Mouse (Mus musculus): ENCODE data around the gene Kcnip3.

Kcnip3 gene

DNA sequence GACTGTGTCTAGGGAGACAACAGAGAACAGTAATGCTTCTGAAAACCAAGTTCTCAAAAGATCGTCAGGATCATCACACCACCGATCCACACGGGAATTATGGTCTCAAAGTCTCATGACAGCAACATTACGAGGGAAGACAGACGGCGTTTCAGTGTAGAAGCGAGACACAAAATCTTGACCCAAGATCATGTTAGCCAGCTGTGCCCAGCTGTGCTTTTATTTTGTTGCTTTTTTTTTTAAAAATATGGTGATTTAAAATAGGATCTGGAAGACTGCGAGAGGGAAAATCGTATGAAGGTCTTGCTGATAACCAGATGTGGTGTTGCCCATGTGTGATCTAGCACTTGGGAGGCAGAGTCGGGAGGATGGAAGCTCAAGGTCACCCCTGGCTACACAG, 51.2 kb downstream of the Kcnip3 start:
- DNase-seq (ENCODE audit: low spot score in 2 of 2) = no peak

DNA sequence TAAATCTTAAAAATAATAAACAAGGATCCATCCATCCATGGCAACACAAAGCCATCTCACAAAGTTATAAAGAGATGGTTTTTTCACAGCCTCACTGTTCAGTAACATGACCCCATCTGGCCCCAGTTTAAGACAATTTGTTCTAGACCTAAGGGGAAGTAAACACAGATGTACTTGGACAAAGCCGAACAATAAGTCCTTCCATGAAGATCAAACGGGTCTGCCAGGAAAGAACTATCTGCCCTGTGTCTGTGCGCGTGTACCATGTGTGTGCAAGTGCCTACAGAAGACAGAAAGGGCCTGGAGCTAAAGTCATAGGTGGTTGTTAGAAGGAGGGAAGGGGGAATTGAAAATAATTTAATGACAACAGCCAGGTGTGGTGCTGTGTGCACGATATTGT, 51.7 kb downstream of the Kcnip3 start:
- no peak for DNase-seq (ENCODE audit: low spot score in 2 of 2)

DNA sequence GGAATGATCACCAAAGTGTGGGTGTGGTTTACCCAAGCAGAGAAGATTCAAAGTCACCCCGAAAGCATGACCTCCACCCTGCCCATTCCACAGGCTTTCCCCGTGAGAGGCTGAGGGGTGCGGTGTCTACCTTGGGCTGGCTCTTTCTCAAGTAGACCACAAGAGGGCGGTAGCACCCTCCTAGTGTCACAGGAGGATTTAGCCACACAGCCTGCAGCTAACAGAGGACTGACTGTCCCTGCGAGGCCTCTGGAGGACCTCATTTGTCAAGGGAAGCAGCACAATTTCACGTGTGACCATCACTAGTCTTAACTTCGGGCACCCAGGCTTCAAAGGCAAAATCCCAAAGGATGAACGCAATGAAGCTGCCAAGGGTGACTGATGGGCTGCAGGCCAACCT, 59.6 kb downstream of the Kcnip3 start:
- peak; percentile 52 to 57 for DNase-seq (ENCODE audit: low spot score in 2 of 2)

DNA sequence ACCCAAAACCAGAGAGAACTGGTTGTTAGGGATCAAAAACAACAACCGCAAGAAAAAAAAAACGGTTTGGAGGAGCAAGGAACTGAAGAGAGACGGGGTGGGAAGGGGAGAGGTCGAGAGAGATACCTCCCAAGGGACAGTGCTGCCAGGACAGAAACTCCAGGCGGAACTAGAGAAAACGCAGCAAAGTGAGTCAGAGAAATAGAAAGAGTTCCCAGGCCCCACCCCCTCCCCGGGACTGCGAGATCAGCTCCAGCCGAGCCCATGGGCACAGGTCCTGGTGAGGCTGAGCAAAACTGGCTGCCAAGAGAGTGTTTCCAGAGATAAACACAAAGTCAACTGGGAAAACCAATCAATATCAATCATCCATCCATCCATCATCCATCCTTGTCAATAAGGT, 60.5 kb downstream of the Kcnip3 start:
- DNase-seq (ENCODE audit: low spot score in 2 of 2) = no peak

DNA sequence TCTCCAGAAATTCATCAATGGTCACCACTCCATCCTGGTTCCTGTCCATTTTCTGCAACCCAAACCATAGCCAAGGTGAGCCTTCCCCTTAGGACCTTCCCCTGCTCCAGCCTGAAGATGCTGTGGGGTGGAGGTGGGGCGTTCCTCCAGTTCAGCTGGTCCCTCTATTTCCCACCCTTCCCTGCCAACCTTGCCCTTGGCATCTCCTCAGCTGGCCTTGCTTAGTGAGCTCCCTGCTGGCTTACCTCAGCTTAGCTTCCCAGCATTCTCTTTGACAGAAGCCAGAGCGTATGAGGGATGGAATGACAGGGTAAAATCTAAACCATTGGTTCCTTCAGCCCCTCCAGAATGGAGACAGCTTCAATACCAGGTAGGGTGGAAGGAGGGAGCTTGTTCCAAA, 62.6 kb downstream of the Kcnip3 start:
- no peak for DNase-seq (ENCODE audit: low spot score in 2 of 2)

DNA sequence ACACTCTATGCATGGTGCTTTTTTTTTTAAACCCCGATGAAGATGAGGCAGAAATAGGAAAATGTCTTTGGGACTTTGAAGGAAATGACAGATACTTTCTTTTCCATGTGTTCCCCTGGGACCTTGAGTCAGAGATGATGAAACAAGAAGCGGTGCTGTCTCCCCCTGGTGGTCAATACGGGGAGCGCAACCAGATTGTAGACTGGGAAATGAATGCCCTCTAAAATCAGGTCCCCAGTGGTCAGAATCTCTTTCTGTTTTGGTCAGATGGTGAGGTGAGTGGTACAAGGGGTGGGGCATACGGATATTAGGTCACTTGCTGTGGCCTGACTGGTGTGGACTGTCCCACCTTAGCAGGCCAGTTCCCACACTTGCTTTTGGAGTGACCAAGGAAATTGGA, 68.1 kb downstream of the Kcnip3 start:
- DNase-seq (ENCODE audit: low spot score in 2 of 2) = peak; percentile 73 to 76

DNA sequence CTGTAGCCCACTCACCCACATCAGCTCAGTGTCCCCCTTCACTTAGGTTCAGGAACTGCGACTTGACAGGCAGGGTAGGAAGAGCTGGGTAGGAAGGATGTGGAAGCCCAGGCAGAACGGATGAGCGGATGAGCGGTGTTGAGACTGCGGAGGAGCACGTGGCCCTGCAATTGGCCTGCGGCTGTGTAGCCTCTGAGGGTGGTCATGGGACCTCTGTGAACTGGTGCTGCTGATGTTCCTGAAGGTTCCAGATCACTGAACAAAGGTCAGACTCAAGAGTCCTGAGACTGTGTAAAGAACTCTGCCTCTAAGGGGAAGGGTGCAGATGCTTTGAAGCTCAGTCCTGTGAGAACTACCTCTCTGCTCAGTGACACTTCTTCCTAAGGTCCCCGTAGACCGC, 68.8 kb downstream of the Kcnip3 start:
- DNase-seq (ENCODE audit: low spot score in 2 of 2) = no peak

DNA sequence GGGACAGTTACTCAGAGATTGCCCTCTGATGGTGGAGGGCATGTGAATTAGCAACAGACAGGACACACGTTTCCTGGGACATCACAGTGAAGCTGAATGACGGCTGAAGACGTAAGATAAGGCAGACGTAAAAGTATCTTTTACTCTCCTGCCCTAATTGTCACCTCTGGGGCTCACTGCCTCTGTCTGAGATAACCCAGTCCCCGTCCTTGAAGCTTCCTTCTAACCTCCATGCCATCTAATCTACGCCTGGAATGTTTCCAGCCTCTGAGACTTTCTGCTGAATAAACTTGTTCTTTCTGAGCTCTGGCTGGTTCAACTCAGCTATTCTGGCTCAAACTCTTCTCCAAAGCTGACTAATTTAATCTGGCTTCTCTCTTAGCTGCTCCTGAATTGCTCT, 70.1 kb downstream of the Kcnip3 start:
- DNase-seq (ENCODE audit: low spot score in 2 of 2) = no peak

DNA sequence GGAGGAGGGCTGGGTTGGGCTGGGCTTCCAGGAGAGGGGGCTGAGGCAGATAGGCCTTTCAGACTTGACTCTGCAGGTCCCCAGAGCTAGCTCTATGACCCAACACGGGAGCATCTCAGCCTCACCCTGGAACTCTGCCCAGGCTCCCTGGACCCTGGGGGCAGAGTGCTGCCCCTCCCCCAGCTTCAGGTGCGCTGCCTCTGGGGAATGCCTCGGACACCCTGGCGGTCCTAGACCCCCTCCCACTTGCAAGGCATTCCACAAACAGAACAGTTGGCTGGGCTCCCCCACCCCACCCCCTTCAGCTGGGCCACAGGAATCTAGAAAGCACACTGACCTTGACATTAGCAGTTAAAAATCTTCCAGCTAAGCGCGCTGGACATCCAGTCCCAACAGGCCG, 72.2 kb downstream of the Kcnip3 start:
- no peak for DNase-seq (ENCODE audit: low spot score in 2 of 2)

DNA sequence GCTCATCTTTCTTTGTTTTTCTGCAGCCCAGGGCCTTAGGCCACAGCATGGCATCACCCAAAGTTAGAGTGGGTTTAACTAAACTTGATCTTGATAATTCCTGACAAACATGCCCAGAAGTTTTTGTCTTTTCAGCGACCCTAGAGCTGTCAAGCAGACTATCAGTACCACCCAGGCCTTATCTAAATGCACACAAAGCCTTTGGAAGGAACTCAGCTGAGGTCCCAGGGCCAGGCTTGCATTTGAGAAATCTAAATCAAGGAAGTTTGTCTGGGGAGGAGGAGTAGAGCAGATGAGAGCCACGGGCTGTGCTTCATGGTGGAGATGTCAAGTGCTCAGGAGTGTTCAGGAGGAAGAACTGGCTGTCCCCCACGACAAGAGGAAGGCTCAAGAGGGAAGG, 75.0 kb downstream of the Kcnip3 start:
- no peak for DNase-seq (ENCODE audit: low spot score in 2 of 2)

DNA sequence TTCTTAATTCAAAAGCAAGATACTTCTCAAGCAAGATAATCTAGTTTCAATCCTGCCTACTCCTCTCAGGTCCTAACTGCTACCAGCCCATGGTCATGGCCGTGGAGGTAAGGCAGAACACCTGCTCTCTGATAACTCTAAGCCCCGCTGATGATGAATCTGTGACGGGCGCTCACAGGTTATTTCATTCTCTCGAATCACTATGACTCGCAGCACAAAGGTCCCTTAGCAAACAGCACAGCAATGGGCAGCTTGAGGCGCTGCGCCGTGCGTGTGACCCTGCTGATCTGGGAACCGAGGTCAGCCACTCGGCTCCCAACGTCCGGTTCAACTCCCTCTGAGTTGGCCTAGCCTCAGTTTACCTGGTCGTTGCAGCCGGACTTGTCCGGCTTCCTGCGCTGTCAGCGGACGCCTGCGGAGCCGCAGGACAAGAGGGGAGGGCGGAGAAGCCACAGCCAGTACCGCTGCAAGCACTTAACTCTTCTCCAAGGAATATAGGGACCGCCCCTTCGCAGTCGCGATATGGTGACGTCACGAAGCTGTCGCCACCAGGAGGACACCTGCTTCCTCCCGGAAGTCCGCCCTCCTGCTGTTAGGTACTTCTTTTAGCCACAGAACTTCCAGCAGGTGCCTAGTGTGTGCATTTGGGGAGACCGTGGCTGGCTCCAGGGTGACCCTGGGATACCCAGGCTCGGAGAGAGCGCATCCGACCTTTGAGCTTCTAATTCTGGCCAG, 77.7 kb downstream of the Kcnip3 start, which contains the start of gene Fahd2a:
Gene Fahd2a (minus strand): TSS at position 511 of the 735 bp plus-strand sequence.
- peak; percentile 76 to 87 for DNase-seq (ENCODE audit: low spot score in 2 of 2)

DNA sequence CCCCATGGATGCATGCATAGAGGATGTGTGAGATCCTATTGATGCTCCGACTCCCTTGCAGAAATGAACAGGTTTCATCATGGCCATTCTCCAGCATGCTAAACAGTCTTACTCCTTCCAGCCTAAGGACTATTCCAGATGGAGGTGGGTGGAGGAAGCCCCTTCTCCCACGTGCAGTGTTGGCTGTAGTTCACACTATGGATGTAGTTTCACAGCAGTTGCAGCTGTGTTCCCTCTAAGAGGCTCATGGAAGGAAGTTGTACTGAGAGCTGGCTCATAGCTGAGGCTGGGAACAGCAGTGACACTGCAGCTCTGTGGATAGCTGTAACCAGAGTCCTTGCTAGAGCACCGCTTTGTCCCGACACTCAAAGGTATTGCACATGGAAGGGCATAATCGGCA, 84.2 kb downstream of the Kcnip3 start:
- no peak for DNase-seq (ENCODE audit: low spot score in 2 of 2)

DNA sequence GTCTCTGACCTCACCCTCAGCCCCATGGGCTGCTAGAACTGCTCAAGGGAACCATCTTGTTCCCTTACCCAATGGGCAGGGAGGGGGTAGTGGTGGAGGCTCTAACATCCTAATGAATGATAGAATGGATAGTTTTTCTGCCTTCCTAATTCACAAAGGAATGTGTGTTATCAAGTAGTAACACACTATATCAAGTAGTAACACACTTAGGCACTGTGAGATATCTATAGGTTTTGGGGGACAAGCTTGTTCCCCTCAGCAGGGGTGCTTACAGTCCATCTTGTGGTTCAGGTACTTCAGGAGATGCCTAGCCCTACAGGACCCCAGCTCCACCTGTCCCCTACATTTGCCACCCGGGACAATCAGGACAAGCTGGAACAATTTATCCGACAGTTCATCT, 86.3 kb downstream of the Kcnip3 start:
- no peak for DNase-seq (ENCODE audit: low spot score in 2 of 2)

DNA sequence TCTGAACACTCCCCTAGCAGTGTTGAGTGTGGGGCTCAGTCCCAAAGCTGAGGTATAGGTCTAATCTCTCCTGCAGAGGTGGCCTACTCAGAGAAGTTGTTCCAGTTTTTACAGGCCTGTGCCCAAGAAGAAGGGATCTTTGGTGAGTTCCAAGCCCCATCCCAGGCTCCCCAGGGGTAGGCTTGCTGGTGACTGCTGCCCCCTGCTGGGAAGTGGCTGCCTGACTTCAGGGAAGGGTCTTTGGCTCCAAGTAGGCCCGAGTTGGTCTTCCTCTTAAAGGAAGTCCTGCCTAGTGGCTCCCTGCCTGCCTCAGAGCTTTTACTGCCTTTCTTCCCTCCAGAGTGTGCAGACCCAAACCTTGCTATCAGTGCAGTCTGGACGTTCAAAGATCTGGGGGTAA, 86.8 kb downstream of the Kcnip3 start:
- DNase-seq (ENCODE audit: low spot score in 2 of 2) = peak in 1 of 2 experiments; percentile 28

DNA sequence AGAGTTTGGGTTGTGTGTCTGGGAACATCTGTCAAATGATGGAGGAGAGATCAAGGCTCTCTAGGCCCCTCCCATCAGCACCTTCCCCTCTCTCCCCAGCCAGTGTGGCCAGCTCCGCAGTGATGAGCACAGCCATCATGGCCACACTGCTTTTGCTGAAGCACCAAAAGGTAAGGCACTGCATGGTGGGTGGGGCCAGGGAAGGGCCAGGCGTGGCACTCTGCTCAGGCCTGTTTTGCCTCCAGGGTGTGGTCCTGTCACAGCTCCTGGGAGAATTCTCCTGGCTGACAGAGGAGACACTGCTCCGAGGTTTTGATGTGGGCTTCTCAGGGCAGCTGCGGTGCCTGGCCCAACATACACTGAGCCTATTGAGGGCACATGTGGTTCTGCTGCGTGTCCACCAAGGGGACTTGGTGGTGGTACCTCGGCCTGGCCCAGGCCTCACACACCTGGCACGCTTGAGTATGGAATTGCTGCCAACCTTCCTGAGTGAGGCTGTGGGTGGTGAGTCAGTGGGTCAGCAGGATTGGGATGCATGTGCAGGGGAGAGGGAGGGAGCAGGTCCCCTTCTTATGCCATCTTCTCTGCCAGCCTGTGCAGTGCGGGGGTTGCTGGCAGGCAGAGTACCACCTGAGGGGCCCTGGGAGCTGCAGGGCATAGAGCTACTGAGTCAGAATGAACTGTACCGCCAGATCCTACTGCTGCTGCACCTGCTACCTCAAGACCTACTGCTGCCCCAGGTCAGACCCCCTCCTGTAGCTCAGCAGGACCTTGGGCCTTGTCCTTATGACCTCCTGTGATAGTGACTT, 88.2 kb downstream of the Kcnip3 start:
- no peak for DNase-seq (ENCODE audit: low spot score in 2 of 2)

DNA sequence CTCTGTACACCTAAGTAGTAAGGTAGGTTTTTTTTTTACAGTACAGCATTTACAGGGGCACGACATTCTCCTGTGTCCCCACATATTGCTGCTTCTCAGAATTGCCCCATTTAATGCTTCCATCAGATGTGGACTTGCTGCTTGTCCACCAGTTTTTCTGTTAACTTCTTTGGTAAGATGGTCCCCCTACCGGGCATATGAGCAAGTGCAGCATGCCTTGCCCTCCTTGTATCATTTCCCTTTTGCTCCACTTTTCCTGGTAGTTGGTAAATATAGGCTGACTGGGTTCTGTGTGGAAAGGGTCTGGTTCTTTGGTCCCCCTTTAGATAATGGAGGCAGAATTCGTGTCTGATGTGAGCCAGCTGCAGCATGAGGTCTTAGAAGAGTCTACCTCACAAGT, 91.7 kb downstream of the Kcnip3 start:
- DNase-seq (ENCODE audit: low spot score in 2 of 2) = peak in 1 of 2 experiments; percentile 14

DNA sequence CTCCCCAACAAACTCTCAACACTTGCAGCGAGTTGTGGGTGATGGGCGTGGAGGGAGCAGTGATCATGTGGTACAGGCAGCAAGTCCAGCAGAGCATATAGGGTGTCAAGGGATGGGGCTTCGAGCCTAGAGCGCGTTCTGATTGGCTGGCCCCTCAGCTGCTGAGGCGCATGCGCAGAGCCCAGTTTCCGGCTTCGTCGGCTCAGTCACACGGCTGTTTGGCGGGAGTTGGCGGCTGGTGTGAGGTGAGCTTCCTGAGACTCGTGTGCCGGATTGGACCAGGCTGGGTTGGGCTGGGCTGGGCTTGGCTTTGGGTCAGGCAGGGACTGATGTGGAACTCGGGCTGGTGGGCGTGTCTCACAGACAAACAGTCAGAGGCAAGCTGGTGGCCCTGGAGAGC, 96.9 kb downstream of the Kcnip3 start, which contains the start of gene Gpat2:
Gene Gpat2 (plus strand): TSS at position 223 of the 400 bp plus-strand sequence.
- DNase-seq (ENCODE audit: low spot score in 2 of 2) = no peak

DNA sequence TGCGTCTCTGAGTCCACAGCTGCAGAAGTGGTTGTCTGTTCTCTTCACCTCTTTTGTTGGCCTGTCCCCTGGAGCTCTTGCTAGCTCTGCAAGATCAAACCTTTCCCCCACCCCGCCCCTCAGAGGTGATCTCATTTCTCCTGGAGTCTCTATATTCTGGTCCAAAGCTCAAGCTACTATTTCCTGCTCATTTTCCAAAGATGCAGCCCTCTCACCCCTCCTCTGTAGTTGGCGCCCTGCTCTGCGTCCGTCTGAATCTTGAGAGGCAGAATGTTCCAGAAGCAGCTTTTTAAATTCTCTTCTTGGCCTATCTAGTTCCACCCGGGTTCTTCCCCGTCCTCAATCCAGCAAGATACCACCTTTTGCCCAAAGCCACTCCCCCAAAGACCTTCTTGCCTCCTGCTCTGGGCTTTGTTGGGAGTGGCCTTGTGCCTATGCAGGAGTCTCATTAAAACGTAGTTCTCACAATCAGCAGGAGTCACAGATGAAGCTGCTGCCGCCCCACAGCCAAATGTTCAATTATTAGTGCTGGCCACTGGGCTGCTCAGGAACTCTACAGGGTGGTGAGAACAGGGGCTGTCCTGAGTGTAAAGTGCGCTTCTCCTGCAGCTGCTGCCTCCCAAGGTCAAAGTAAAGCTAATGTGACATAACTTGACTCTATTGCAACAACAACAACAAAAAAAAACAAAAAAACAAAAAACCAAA, 103.5 kb downstream of the Kcnip3 start:
- DNase-seq (ENCODE audit: low spot score in 2 of 2) = no peak

DNA sequence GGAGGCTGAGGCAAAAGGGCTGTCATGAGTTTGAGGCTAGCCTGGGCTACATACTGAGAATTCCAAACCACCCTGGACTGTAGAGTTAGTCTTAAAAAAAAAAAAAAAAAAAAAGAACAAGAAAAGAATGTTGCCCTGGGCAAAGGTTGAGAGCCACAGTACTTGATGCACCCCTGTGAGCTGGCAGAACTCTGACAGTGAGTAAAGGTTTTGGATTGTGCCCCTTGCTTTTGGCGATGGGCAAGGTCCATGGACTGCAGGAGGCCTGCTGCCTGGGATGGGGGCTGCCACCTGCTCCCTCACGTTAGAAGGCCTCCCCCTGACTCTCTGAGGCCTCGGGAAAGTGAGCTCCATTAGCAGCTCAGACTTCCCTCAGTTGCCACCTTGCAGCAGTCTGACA, 105.2 kb downstream of the Kcnip3 start:
- DNase-seq (ENCODE audit: low spot score in 2 of 2) = no peak

DNA sequence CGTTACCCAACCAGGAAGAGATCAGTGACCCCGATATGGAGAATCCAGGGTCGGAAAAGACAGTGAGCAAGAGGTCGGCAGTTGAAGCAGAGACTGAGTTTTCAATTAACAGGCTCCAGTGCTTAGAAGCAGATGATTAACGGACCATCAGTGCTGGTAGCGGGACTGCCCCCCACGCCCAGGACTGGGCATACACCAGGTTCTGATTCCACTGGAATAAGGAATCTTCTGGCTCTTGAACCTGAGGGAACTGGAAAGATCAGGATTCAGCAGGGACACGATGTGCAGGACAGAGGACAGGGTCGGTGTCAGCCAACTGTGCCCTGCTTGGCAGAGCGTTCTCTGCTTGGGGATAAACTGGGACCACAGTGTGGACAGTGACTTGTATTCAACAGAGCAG, 106.1 kb downstream of the Kcnip3 start:
- DNase-seq (ENCODE audit: low spot score in 2 of 2) = no peak

DNA sequence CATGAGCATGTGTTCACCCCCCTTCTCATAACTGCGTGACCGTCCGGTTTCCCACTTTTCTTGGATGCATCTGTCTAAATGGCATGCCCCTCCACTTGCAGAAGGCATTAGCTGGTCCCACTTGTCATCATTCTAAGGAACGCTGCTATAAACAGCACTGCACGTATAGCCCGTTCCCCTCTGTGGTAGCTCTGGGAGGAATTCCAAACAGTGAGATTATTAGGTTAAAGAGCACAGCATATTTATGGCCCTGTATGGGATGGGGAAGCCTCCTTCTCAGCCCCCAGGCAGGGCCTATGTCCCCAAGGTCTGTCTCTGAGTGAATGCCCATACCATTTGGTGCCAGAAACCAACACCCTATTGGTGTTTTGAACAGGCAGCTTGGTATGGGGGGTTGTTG, 110.8 kb downstream of the Kcnip3 start:
- no peak for DNase-seq (ENCODE audit: low spot score in 2 of 2)

All from natural killer cell, adult 2 months (primary cell).